Mouse (Mus musculus): ENCODE measurements around the gene Rc3h2.

DNA sequence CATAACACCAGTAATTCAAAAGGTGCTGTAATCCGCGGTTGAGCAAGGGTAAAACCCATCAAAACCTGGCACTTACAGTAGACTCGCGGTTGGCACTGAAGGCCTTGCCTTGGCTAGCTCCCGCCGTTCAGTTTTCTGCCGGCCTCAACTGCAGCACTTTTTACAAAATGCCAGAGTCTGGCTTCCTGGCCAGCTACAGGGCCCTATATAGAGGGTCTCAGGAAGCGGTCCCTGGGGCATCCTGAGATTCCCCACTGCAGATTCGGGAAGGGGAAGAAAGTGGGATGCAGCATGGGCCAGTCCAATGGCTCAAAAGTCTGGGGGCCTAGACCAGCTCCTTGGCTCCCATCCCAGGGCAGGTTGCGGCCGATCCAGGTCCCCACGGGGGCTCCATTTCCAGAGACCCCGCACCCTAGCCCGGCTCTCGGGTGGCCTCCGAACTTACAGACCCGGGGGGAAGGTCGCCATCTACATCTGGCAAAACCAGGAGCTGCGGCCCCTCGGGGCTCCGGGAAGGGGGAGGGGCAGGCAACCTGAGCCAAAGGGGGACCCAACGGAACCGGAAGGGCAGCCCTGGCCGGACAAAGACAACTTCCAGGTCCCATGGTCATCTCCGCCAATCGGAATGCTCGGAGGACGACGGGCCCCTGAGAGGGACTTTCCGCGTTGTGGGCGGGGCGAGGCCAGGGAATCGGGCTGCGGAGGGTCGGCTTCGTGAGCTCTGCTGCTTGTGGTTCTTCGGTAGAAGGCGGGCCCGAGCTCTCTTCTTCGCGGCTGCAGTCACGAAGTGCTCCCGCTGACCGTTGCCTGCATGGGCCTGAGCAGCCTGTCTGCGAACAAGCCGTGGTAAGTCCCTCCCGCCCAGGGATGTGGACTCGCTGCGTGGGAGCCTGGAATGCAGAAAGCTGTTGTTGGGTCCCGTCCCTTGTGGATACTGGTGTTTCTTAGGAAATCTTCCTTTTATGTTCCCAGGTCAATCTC lies 20.2 kb upstream of the Rc3h2 start, which contains the start of the genes Zbtb26, Zbtb6 and Rabgap1:
- TF ChIP-seq CTCF (IDR thresholded peaks at IDR 0.05; ENCODE audit: low read depth), result no peak
- TF ChIP-seq EP300 (IDR thresholded peaks at IDR 0.05; ENCODE audit: low read depth), result no peak

Measured in liver, embryonic 14.5 days (tissue).